Mouse (Mus musculus) ovary, postnatal 36 days (tissue): ENCODE data around the gene Nme3.

Experiments used
- DNase-seq: peaks from one replicate; pipeline ENCODE4 v3.0.0; 2022; ENCODE audit warnings: low spot score, mixed read lengths

Gene Nme3

GRCm38 (mm10) chr17:24881738-24882440 is 14.4 kb upstream of the Nme3 start:
- no peak for DNase-seq

- DNase-seq = no peak
Observed at GRCm38 (mm10) chr17:24884391-24884790, 11.9 kb upstream of the Nme3 start.

GRCm38 (mm10) chr17:24885356-24886133 is 10.8 kb upstream of the Nme3 start:
- DNase-seq = no peak

GRCm38 (mm10) chr17:24886134-24886931 is 10.0 kb upstream of the Nme3 start, which contains the start of the genes Nubp2 and Spsb3:
Gene Nubp2 (minus strand): TSS chr17:24886349.
Gene Spsb3 (plus strand): TSS chr17:24886643.
- DNase-seq = peak; percentile 96

GRCm38 (mm10) chr17:24886932-24887271 is 9.4 kb upstream of the Nme3 start:
- DNase-seq = no peak

- DNase-seq = no peak
Observed at GRCm38 (mm10) chr17:24887291-24888080, 8.8 kb upstream of the Nme3 start.

GRCm38 (mm10) chr17:24888862-24889261 is 7.4 kb upstream of the Nme3 start:
- no peak for DNase-seq

- DNase-seq = no peak
Observed at GRCm38 (mm10) chr17:24890151-24891092, 5.9 kb upstream of the Nme3 start.

GRCm38 (mm10) chr17:24891321-24891720 is 5.0 kb upstream of the Nme3 start:
- DNase-seq = no peak

GRCm38 (mm10) chr17:24892785-24893184 is 3.5 kb upstream of the Nme3 start:
- no peak for DNase-seq

- no peak for DNase-seq
Observed at GRCm38 (mm10) chr17:24893276-24893675, 3.0 kb upstream of the Nme3 start.

- DNase-seq = no peak
Observed at GRCm38 (mm10) chr17:24894061-24894994, 2.0 kb upstream of the Nme3 start.

- DNase-seq = peak; percentile 79
Observed at GRCm38 (mm10) chr17:24894995-24895547, 1.2 kb upstream of the Nme3 start, which contains the start of the genes Eme2 and Mrps34. Gene Eme2 (minus strand): TSS chr17:24895087. Gene Mrps34 (plus strand): TSS chr17:24895116.

GRCm38 (mm10) chr17:24895571-24896240 is 594 bp upstream of the Nme3 start:
- DNase-seq = no peak

- DNase-seq = no peak
Observed at GRCm38 (mm10) chr17:24896993-24897269, 631 bp downstream of the Nme3 start.

GRCm38 (mm10) chr17:24897600-24897999 is 1.3 kb downstream of the Nme3 start:
- DNase-seq = no peak

GRCm38 (mm10) chr17:24898041-24898854 is 1.9 kb downstream of the Nme3 start:
- no peak for DNase-seq

GRCm38 (mm10) chr17:24899153-24899552 is 2.9 kb downstream of the Nme3 start:
- DNase-seq = no peak
